Mouse (Mus musculus): ENCODE data around the gene Camsap3. TPM values are rescaled to one million over a fixed set of nuclear protein-coding genes. Genes with fewer than 3 reads are reported as not detected.
A peak's percentile ranks its signal among the peaks of the same experiment; 100 is the strongest.

Gene Camsap3
- polyA plus RNA-seq, 1 experiment: 0.37 TPM

- H3K4me3 ChIP-seq (replicated peaks): no peak overlapping the region
- TF ChIP-seq GATA1 (IDR thresholded peaks at IDR 0.05; ENCODE audit: low read length) (no peak), TAL1 (IDR thresholded peaks at IDR 0.05; ENCODE audit: low read length) (no peak)
- peaks cover 5% of the 10 kb centered on the region; the same call in 1 of the 2 replicates for H3K4me1 ChIP-seq (ENCODE audit: control insufficient read depth)
- peaks cover 80% of the 10 kb centered on the region for H3K36me3 ChIP-seq (ENCODE audit: control insufficient read depth)
- H3K9me3 ChIP-seq (ENCODE audit: control insufficient read depth, low read length): no peaks in the 10 kb centered on the region
- no peaks in the 10 kb centered on the region for H3K27me3 ChIP-seq (ENCODE audit: control insufficient read depth)
These were observed 22.7 kb downstream of the Camsap3 start for GRCm38 (mm10) chr8:3609816-3610150.

GRCm38 (mm10) chr8:3621199-3621970 lies 34.3 kb downstream of the Camsap3 start, which contains the start of the genes Xab2 and Pet100:
Xab2 (minus strand) TSS chr8:3621316.
Pet100 (plus strand) TSS chr8:3621548.
- H3K4me1 ChIP-seq (ENCODE audit: control insufficient read depth): peaks cover 31% of the 10 kb centered on the region
- H3K9me3 ChIP-seq (ENCODE audit: control insufficient read depth, low read length): no peaks in the 10 kb centered on the region
- peaks cover 42% of the 10 kb centered on the region for H3K36me3 ChIP-seq (ENCODE audit: control insufficient read depth)
- peak within 1 kb of the TSS; percentile 78 for H3K4me3 ChIP-seq (replicated peaks)
- H3K27me3 ChIP-seq (ENCODE audit: control insufficient read depth): no peaks in the 10 kb centered on the region
- no peak for TF ChIP-seq TAL1 (IDR thresholded peaks at IDR 0.05; ENCODE audit: low read length)
- TF ChIP-seq GATA1 (IDR thresholded peaks at IDR 0.05; ENCODE audit: low read length): no peak

- no peaks in the 10 kb centered on the region for H3K9me3 ChIP-seq (ENCODE audit: control insufficient read depth, low read length)
- no peaks in the 10 kb centered on the region for H3K27me3 ChIP-seq (ENCODE audit: control insufficient read depth)
- TF ChIP-seq GATA1 (IDR thresholded peaks at IDR 0.05; ENCODE audit: low read length): no peak
- TF ChIP-seq TAL1 (IDR thresholded peaks at IDR 0.05; ENCODE audit: low read length): no peak
- peaks cover 35% of the 10 kb centered on the region for H3K36me3 ChIP-seq (ENCODE audit: control insufficient read depth)
- H3K4me3 ChIP-seq (replicated peaks): peak overlapping the region; percentile 78
- peaks cover 31% of the 10 kb centered on the region for H3K4me1 ChIP-seq (ENCODE audit: control insufficient read depth)
These were observed 35.0 kb downstream of the Camsap3 start for GRCm38 (mm10) chr8:3622119-3622518.

GRCm38 (mm10) chr8:3625445-3625844 lies 38.4 kb downstream of the Camsap3 start, which contains the start of gene Pcp2:
Pcp2 (minus strand) TSS chr8:3625545.
- H3K9me3 ChIP-seq (ENCODE audit: control insufficient read depth, low read length): no peaks in the 10 kb centered on the region
- peaks cover 10% of the 10 kb centered on the region for H3K36me3 ChIP-seq (ENCODE audit: control insufficient read depth)
- peaks cover 15% of the 10 kb centered on the region for H3K4me1 ChIP-seq (ENCODE audit: control insufficient read depth)
- TF ChIP-seq TAL1 (IDR thresholded peaks at IDR 0.05; ENCODE audit: low read length): no peak
- no peak for TF ChIP-seq GATA1 (IDR thresholded peaks at IDR 0.05; ENCODE audit: low read length)
- peaks cover 18% of the 10 kb centered on the region for H3K27me3 ChIP-seq (ENCODE audit: control insufficient read depth)
- H3K4me3 ChIP-seq (replicated peaks): no peak within 1 kb of the TSS

- no peak for TF ChIP-seq GATA1 (IDR thresholded peaks at IDR 0.05; ENCODE audit: low read length)
- no peak for TF ChIP-seq TAL1 (IDR thresholded peaks at IDR 0.05; ENCODE audit: low read length)
- H3K9me3 ChIP-seq (ENCODE audit: control insufficient read depth, low read length): no peaks in the 10 kb centered on the region
- H3K36me3 ChIP-seq (ENCODE audit: control insufficient read depth): peaks cover 10% of the 10 kb centered on the region
- H3K27me3 ChIP-seq (ENCODE audit: control insufficient read depth): peaks cover 22% of the 10 kb centered on the region
- H3K4me3 ChIP-seq (replicated peaks): no peak overlapping the region
- H3K4me1 ChIP-seq (ENCODE audit: control insufficient read depth): peaks cover 25% of the 10 kb centered on the region
These were observed 39.9 kb downstream of the Camsap3 start for GRCm38 (mm10) chr8:3626971-3627370.

GRCm38 (mm10) chr8:3628014-3628413 lies 40.9 kb downstream of the Camsap3 start:
- Histone ChIP-seq H3K27me3 (ENCODE audit: control insufficient read depth) (peaks cover 22% of the 10 kb centered on the region), H3K9me3 (ENCODE audit: control insufficient read depth, low read length) (no peaks in the 10 kb centered on the region), H3K36me3 (ENCODE audit: control insufficient read depth) (peaks cover 15% of the 10 kb centered on the region), H3K4me3 (replicated peaks) (no peak overlapping the region), H3K4me1 (ENCODE audit: control insufficient read depth) (peaks cover 22% of the 10 kb centered on the region)
- TF ChIP-seq TAL1 (IDR thresholded peaks at IDR 0.05; ENCODE audit: low read length): no peak

- Histone ChIP-seq H3K27me3 (ENCODE audit: control insufficient read depth) (peaks cover 22% of the 10 kb centered on the region), H3K4me1 (ENCODE audit: control insufficient read depth) (peaks cover 22% of the 10 kb centered on the region)
These were observed 43.8 kb downstream of the Camsap3 start, which contains the start of gene Stxbp2 for GRCm38 (mm10) chr8:3630647-3631477. Stxbp2 (plus strand) TSS chr8:3630955.

GRCm38 (mm10) chr8:3631478-3631875 lies 44.4 kb downstream of the Camsap3 start:
- no peaks in the 10 kb centered on the region for H3K9me3 ChIP-seq (ENCODE audit: control insufficient read depth, low read length)
- peak overlapping the region; percentile 77 for H3K4me3 ChIP-seq (replicated peaks)
- H3K4me1 ChIP-seq (ENCODE audit: control insufficient read depth): peaks cover 22% of the 10 kb centered on the region
- H3K36me3 ChIP-seq (ENCODE audit: control insufficient read depth): peaks cover 38% of the 10 kb centered on the region
- peaks cover 22% of the 10 kb centered on the region for H3K27me3 ChIP-seq (ENCODE audit: control insufficient read depth)
- TF ChIP-seq TAL1 (IDR thresholded peaks at IDR 0.05; ENCODE audit: low read length): no peak
- TF ChIP-seq GATA1 (IDR thresholded peaks at IDR 0.05; ENCODE audit: low read length): no peak

More at GRCm38 (mm10) chr8:3630647-3631477, 43.8 kb downstream of the Camsap3 start, which contains the start of gene Stxbp2:
- peak within 1 kb of the TSS; percentile 77 for H3K4me3 ChIP-seq (replicated peaks)
- no peaks in the 10 kb centered on the region for H3K9me3 ChIP-seq (ENCODE audit: control insufficient read depth, low read length)
- no peak for TF ChIP-seq TAL1 (IDR thresholded peaks at IDR 0.05; ENCODE audit: low read length)
- TF ChIP-seq GATA1 (IDR thresholded peaks at IDR 0.05; ENCODE audit: low read length): no peak
- H3K36me3 ChIP-seq (ENCODE audit: control insufficient read depth): peaks cover 32% of the 10 kb centered on the region

- H3K36me3 ChIP-seq (ENCODE audit: control insufficient read depth): peaks cover 18% of the 10 kb centered on the region
- no peaks in the 10 kb centered on the region for H3K9me3 ChIP-seq (ENCODE audit: control insufficient read depth, low read length)
- TF ChIP-seq GATA1 (IDR thresholded peaks at IDR 0.05; ENCODE audit: low read length): no peak
- TF ChIP-seq TAL1 (IDR thresholded peaks at IDR 0.05; ENCODE audit: low read length): no peak
- no peaks in the 10 kb centered on the region for H3K27me3 ChIP-seq (ENCODE audit: control insufficient read depth)
- H3K4me3 ChIP-seq (replicated peaks): no peak overlapping the region
- H3K4me1 ChIP-seq (ENCODE audit: control insufficient read depth): peaks cover 5% of the 10 kb centered on the region
These were observed 58.7 kb downstream of the Camsap3 start for GRCm38 (mm10) chr8:3645804-3646203.
